10 mouse cellular contexts compared by ENCODE assay signal in the genomic region with DNA sequence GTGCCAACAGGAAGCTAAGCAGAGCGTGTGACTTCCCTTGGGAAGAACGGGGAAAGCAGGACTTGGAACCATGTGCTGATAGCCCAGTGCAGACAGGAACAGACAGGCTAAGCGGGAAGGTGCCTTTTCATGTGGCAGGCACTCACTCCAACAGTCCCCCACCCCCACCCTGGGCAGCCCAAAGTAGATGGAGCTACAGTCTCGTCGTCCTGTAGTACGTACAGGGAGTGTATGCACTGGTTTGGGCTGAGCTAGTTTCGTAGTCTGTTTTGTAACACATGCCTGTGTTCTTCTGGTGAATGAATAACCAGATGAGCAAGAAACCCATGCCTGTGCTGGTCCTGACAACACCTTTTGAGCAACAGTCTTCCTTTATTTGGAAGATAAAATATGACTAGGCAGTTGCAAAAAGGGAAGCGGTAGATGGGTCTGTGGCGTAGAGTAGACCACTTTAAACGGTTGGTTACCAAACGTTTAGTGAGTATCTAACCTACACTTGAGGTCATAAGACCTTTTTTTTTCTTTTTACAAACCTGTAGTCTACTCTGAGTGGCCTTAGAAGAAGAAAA. TPM values are rescaled to one million over a fixed set of nuclear protein-coding genes. Genes with fewer than 3 reads are reported as not detected.
DNase-seq lines count a peak whose midpoint lies in the region; ATAC-seq and TF ChIP-seq lines count a peak whose summit lies in the region.
"Had no signal": no experiment of that assay in that cellular context is flagged by ENCODE, and none has a peak within 500 bp of the region (broad histone marks: within the 10 kb centered on the region; RNA-seq: fewer than 3 reads in every experiment).

No protein-coding gene starts in this region.

- H3K4me3 ChIP-seq in midbrain, embryonic 13.5 days (replicated peaks) = no peak overlapping the region
- no peak overlapping the region for H3K4me3 ChIP-seq in midbrain, embryonic 10.5 days
- H3K4me3 ChIP-seq in intestine, postnatal 0 days (ENCODE audit: low read depth, low read length) = 0 out of 2 replicates have a peak overlapping the region, but pooled peaks have one; percentile 3
- no peak overlapping the region for H3K4me3 ChIP-seq in liver, embryonic 14.5 days (ENCODE audit: insufficient read depth in 1 of 2, low read depth in 2 of 2, low read length in 2 of 2)
- no peak overlapping the region for H3K4me3 ChIP-seq in stomach, embryonic 16.5 days (replicated peaks; ENCODE audit: low read length)
- no peak overlapping the region for H3K4me3 ChIP-seq in lung, adult 2 months (replicated peaks; ENCODE audit: extremely low read depth, low read depth, low read length)

- no peak overlapping the region for H3K4me2 ChIP-seq in midbrain, embryonic 13.5 days (replicated peaks)
- peak overlapping the region; percentile 52 for H3K4me2 ChIP-seq in intestine, postnatal 0 days (replicated peaks; ENCODE audit: low read depth)
- peak overlapping the region; percentile 41 for H3K4me2 ChIP-seq in liver, embryonic 14.5 days (ENCODE audit: low read depth)
- H3K4me2 ChIP-seq in stomach, embryonic 16.5 days (ENCODE audit: low read depth, low read length) = no peak overlapping the region
- H3K4me2 ChIP-seq: hindbrain, embryonic 14.5 days had no signal

- H3K9ac ChIP-seq in midbrain, embryonic 13.5 days (replicated peaks) = no peak overlapping the region
- 0 out of 2 replicates have a peak overlapping the region, but pooled peaks have one; percentile 31 for H3K9ac ChIP-seq in intestine, postnatal 0 days (ENCODE audit: low read depth, low read length)
- H3K9ac ChIP-seq in liver, embryonic 14.5 days (replicated peaks) = no peak overlapping the region
- no peak overlapping the region for H3K9ac ChIP-seq in stomach, embryonic 16.5 days (ENCODE audit: low read length)
- H3K9ac ChIP-seq: hindbrain, embryonic 14.5 days had no signal

- no peak for TF ChIP-seq POLR2A in lung, adult 2 months (IDR thresholded peaks at IDR 0.05; ENCODE audit: borderline replicate concordance, extremely low read depth, low read depth, low read length)

- TF ChIP-seq EP300 in liver, embryonic 14.5 days (IDR thresholded peaks at IDR 0.05; ENCODE audit: low read depth) = peak; percentile 31; the same call in 1 of the 2 replicates

- H3K27me3 ChIP-seq in midbrain, embryonic 13.5 days = no peaks in the 10 kb centered on the region
- H3K27me3 ChIP-seq in midbrain, embryonic 10.5 days (ENCODE audit: low read depth, poor library complexity, severe bottlenecking) = no peaks in the 10 kb centered on the region
- H3K27me3 ChIP-seq in intestine, postnatal 0 days (replicated peaks; ENCODE audit: control insufficient read depth, insufficient read depth, low read length) = no peaks in the 10 kb centered on the region
- H3K27me3 ChIP-seq in liver, embryonic 14.5 days (ENCODE audit: control insufficient read depth, insufficient read depth, low read length) = no peaks in the 10 kb centered on the region
- H3K27me3 ChIP-seq in stomach, embryonic 16.5 days (ENCODE audit: control insufficient read depth, insufficient read depth, low read length) = no peaks in the 10 kb centered on the region

- H3K9me3 ChIP-seq in midbrain, embryonic 13.5 days = no peaks in the 10 kb centered on the region
- H3K9me3 ChIP-seq in midbrain, embryonic 10.5 days (replicated peaks) = no peaks in the 10 kb centered on the region
- no peaks in the 10 kb centered on the region for H3K9me3 ChIP-seq in intestine, postnatal 0 days (ENCODE audit: control insufficient read depth)
- H3K9me3 ChIP-seq in liver, embryonic 14.5 days (ENCODE audit: control insufficient read depth, low read length) = no peaks in the 10 kb centered on the region
- no peaks in the 10 kb centered on the region for H3K9me3 ChIP-seq in stomach, embryonic 16.5 days (replicated peaks; ENCODE audit: control insufficient read depth, low read length)

- TF ChIP-seq CTCF in intestine, postnatal 0 days (IDR thresholded peaks at IDR 0.05; ENCODE audit: low read depth) = no peak
- TF ChIP-seq CTCF in liver, embryonic 14.5 days (IDR thresholded peaks at IDR 0.05; ENCODE audit: low read depth) = no peak
- no peak for TF ChIP-seq CTCF in lung, adult 2 months (IDR thresholded peaks at IDR 0.05; ENCODE audit: insufficient read depth, low read length)

- DNase-seq in midbrain, embryonic 10.5 days (ENCODE audit: low spot score) = no peak
- peak in 2 of 3 experiments; percentile 26 to 38 for DNase-seq in liver, embryonic 14.5 days (ENCODE audit: low read depth in 3 of 3, low spot score in 3 of 3)
- no peak for DNase-seq in urinary bladder, adult 18-20 months (ENCODE audit: low spot score in 2 of 2)
- DNase-seq in lung, adult 2 months = no peak
- DNase-seq: cerebellum, adult 2 months had no signal

- H3K4me1 ChIP-seq in midbrain, embryonic 13.5 days (replicated peaks) = 0 out of 2 replicates have a peak, but pooled peaks cover 3% of the 10 kb centered on the region
- no peaks in the 10 kb centered on the region for H3K4me1 ChIP-seq in midbrain, embryonic 10.5 days
- no peaks in the 10 kb centered on the region; the same call in 1 of the 2 replicates for H3K4me1 ChIP-seq in intestine, postnatal 0 days (replicated peaks; ENCODE audit: control insufficient read depth, insufficient read depth, low read length)
- H3K4me1 ChIP-seq in liver, embryonic 14.5 days (replicated peaks; ENCODE audit: control insufficient read depth in 2 of 2, insufficient read depth in 2 of 2, low read length in 1 of 2) = peaks cover 0 to 21% of the 10 kb centered on the region in 2 experiments; a peak in 3 of 4 replicates
- 0 out of 2 replicates have a peak, but pooled peaks cover 5% of the 10 kb centered on the region for H3K4me1 ChIP-seq in stomach, embryonic 16.5 days (ENCODE audit: control insufficient read depth, insufficient read depth, low read length)
- no peaks in the 10 kb centered on the region; the same call in 1 of the 2 replicates for H3K4me1 ChIP-seq in lung, adult 2 months (ENCODE audit: control insufficient read depth, insufficient read depth, low read length)

- ATAC-seq in midbrain, embryonic 13.5 days = peak; percentile 56; the same call in 1 of the 2 replicates
- ATAC-seq in intestine, postnatal 0 days = peak; percentile 80
- ATAC-seq in liver, embryonic 14.5 days (ENCODE audit: insufficient read depth) = peak; percentile 71
- ATAC-seq in stomach, embryonic 16.5 days (ENCODE audit: insufficient read depth, low FRiP score) = peak; percentile 71
- ATAC-seq in activated CD4-positive, CD25-positive, alpha-beta regulatory T cell, adult 4 months = no peak

- WGBS in midbrain, embryonic 13.5 days = 78% methylated on average over 11 of the region's 11 CpGs
- 85% methylated on average over 11 of the region's 11 CpGs for whole genome bisulfite sequencing in midbrain, embryonic 10.5 days
- 34% methylated on average over 11 of the region's 11 CpGs for WGBS in intestine, postnatal 0 days
- WGBS in liver, embryonic 14.5 days (ENCODE audit: insufficient replicate concordance) = 14% methylated on average over 11 of the region's 11 CpGs
- WGBS in stomach, embryonic 16.5 days = 62% methylated on average over 11 of the region's 11 CpGs
- WGBS in lung, adult 2 months = 45% methylated on average over 11 of the region's 11 CpGs

- no peaks in the 10 kb centered on the region for H3K36me3 ChIP-seq in midbrain, embryonic 13.5 days
- H3K36me3 ChIP-seq in midbrain, embryonic 10.5 days = no peaks in the 10 kb centered on the region
- peaks cover 7% of the 10 kb centered on the region; the same call in 1 of the 2 replicates for H3K36me3 ChIP-seq in intestine, postnatal 0 days (ENCODE audit: control insufficient read depth, insufficient read depth)
- H3K36me3 ChIP-seq in liver, embryonic 14.5 days (replicated peaks; ENCODE audit: control insufficient read depth, insufficient read depth, low read depth) = no peaks in the 10 kb centered on the region
- no peaks in the 10 kb centered on the region for H3K36me3 ChIP-seq in stomach, embryonic 16.5 days (ENCODE audit: control insufficient read depth, insufficient read depth, low read length)

- no peak overlapping the region for H3K27ac ChIP-seq in midbrain, embryonic 13.5 days
- no peak overlapping the region for H3K27ac ChIP-seq in midbrain, embryonic 10.5 days (replicated peaks)
- peak overlapping the region; percentile 60; the same call in 1 of the 2 replicates for H3K27ac ChIP-seq in intestine, postnatal 0 days (ENCODE audit: low read depth, low read length)
- H3K27ac ChIP-seq in liver, embryonic 14.5 days = no peak overlapping the region
- H3K27ac ChIP-seq in stomach, embryonic 16.5 days (ENCODE audit: low read length) = peak overlapping the region; percentile 35; the same call in 1 of the 2 replicates
- H3K27ac ChIP-seq: hindbrain, embryonic 14.5 days had no signal

RNA-seq across cellular contexts. Expression of a gene that starts 57.8 kb away (rescaled TPM):
- 18.8 and 21.9 TPM in 2 replicates for polyA plus RNA-seq in midbrain, embryonic 13.5 days (2015; fragmentation: Nextera tagmentation; extraction: Ambion mirVana)
- polyA plus RNA-seq in midbrain, embryonic 10.5 days (2016; fragmentation: Nextera tagmentation; extraction: Ambion mirVana) = 42.8 and 50.3 TPM in 2 replicates
- polyA plus RNA-seq in intestine, postnatal 0 days (2015; fragmentation: Nextera tagmentation; extraction: Ambion mirVana) = 265 and 271 TPM in 2 replicates
- 6.0 and 11.6 TPM in 2 replicates for polyA plus RNA-seq in liver, embryonic 14.5 days (2012; rRNA removed)
- 30.6 and 32.5 TPM in 2 replicates for polyA plus RNA-seq in liver, embryonic 14.5 days (2014; fragmentation: Nextera tagmentation; extraction: Ambion mirVana)
- polyA plus RNA-seq in stomach, embryonic 16.5 days (2015; fragmentation: Nextera tagmentation; extraction: Ambion mirVana) = 132 and 149 TPM in 2 replicates
- polyA plus RNA-seq in lung, adult 2 months (2012; rRNA removed) = 19.7 and 29.8 TPM in 2 replicates
- polyA plus RNA-seq in activated CD4-positive, CD25-positive, alpha-beta regulatory T cell, adult 4 months (2017; shearing (Covaris generic)) = 10 to 100 TPM; 21.3 to 21.7 TPM

Comparison
In these comparisons a context has a peak if more than half of its experiments do, and no peak if none do; other contexts are left out.
1. H3K27ac ChIP-seq: peak in intestine, postnatal 0 days (single experiment) and stomach, embryonic 16.5 days (single experiment); none in midbrain, embryonic 13.5 days (single experiment), midbrain, embryonic 10.5 days (single experiment) and liver, embryonic 14.5 days (single experiment).
2. H3K4me2 ChIP-seq: peak in intestine, postnatal 0 days (single experiment) and liver, embryonic 14.5 days (single experiment); none in midbrain, embryonic 13.5 days (single experiment) and stomach, embryonic 16.5 days (single experiment).
3. DNase-seq: peak in liver, embryonic 14.5 days (2 of 3); none in midbrain, embryonic 10.5 days (single experiment), urinary bladder, adult 18-20 months (0 of 2) and lung, adult 2 months (single experiment).